Mouse (Mus musculus) kidney, adult 8-10 months (tissue): ENCODE measurements around the gene Trpm6.

Source experiments
- DNase-seq, 2 experiments: peaks; one replicate each; pipeline ENCODE4 v3.0.0; 2022

The Trpm6 gene

DNA sequence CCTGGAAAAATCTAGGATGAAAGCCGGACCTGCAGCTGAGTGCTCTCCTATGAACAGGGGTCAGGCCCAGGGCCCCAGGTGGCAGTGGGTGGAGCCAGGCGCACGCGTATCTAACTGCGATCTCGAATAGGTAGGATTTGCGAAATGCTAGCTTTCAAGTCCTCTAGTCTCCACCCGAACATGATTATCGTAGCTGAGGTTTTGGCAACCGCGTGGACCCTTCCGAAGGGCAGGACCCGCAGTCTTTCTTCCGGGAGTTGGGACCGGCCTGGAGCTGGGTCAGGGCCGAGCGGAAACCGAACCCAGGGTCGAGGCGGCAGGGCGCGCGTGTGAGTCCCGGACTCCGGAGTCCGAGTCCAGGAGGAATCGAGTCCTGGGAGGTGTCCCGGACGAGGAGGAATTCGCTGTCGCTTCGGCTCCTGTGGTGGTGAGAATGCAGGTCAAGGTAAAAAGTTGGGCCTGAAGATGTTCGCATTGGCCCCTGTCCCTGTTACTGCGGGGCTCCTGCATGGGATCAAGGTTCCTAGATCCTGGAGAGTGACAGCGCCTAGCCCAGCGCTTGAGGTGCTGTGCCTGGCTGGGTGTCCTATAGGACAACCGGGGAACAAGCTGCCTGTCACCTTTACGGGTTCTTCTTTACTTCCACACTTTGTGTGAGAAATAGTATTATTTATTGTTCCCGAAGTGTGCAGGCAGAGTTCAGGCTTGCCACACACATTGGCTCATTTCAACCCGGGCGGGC, at the start of gene Trpm6:
Gene Trpm6, plus strand, starts transcription at position 386 of the 742 bp plus-strand sequence.
- peak; percentile 18 to 31 for DNase-seq

DNA sequence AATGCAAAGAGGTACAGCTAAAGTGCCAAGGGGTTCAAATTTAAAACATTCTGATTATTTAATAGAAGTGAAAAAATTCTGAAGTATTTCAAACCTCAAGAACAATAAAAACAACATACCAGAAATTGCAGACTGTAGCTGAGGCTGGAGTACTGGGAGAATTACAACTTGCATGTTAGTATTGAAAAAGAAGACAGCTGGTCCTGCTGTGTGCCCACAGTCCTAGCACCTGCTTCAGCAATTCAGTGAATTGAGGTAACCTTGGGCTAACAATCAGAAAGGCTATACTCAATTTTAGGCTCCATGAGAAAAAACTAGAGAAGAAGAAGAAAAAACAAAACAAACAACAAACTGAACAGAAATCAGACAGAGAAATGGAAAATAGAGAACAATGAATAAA, 41.7 kb upstream of the Trpm6 start:
- no peak for DNase-seq

DNA sequence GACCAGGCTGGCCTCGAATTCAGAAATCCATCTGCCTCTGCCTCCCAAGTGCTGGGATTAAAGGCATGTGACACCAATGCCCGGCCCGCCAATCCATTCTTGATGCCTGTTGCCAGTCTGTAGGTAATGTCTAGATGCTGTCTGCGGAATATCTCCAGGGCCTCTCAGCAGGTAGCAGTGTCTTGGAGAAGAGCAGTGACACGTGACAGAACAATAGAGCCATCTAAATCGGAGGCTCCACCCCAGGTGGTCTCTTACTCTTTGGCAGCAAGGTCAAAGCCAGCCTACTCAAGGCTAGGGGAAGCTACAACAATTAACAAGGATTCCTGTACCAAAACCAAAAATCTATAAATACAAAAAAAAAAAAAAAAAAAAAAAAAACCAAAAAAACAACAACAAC, 38.9 kb upstream of the Trpm6 start:
- DNase-seq = no peak

GRCm38 (mm10) chr19:18711589-18711988, 38.2 kb upstream of the Trpm6 start:
- no peak for DNase-seq

- no peak for DNase-seq
These were observed 37.5 kb upstream of the Trpm6 start for GRCm38 (mm10) chr19:18712153-18712865.

- DNase-seq = peak; percentile 97 to 99
These were observed 36.9 kb upstream of the Trpm6 start, which contains the start of gene D030056L22Rik for GRCm38 (mm10) chr19:18712866-18713300. Gene D030056L22Rik (plus strand): TSS chr19:18713193.

DNA sequence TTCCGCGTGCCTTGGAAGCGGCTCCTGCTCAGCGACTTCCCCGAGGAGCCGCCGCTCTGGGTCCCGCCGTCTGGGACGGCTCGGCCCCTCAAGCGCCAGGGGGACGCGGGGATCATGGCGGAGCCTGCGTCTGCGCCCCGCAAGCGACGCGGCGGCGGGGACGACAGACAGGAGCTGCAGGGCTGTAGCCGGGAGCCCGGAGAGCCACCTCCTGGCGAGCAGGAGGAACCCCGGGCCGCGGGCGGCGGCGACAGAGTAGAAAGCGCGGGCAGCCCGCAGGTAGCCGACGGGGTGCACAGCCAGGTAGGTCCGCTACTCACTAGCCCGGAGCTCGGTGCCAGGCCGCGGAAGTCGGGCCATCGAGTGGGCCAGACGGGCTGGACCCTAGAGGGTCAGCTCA, 36.4 kb upstream of the Trpm6 start:
- DNase-seq = peak; percentile 45 to 46

DNA sequence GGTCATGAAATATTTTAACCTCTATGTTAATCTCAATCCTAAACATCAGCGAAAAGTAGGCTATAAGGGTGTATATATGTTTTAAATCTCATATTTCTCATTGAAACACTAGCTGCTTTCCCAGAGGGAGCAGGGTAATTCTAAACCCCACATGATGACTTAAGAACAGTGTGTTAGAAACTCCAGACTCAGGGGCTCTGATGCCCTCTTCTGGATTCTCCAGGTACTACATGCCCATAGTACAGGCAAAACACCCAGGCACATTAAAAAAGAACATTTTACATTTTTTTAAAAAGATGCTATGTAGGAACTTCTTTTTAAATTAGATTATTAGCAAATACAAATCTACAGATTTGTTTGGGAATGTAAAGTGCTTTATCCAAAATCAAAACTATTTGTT, 33.4 kb upstream of the Trpm6 start:
- peak; percentile 59 to 79 for DNase-seq

- peak in 1 of 2 experiments; percentile 57 for DNase-seq
These were observed 29.4 kb upstream of the Trpm6 start for GRCm38 (mm10) chr19:18720337-18720736.

GRCm38 (mm10) chr19:18725186-18725585, 24.6 kb upstream of the Trpm6 start:
- no peak for DNase-seq

DNA sequence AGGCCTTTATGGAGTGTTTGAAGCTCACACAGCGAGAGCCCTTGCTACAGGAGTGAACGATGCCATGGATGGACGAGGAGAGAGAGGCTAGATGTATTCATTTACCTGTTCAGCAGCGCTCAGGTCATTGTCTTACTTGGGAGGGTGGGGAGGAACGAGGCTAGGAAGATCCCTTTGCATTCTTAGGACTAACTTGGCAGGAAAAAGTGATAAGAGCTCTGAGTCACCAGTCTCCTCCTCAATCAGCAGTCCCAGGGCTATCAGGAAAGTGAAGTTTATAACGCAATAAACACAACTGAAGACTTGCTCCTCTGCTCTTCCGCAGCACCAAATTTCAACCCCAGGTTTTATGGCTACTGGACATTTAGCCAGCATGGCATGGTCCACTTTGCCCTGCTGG, 19.5 kb upstream of the Trpm6 start:
- no peak for DNase-seq

GRCm38 (mm10) chr19:18731077-18731476, 18.7 kb upstream of the Trpm6 start:
- DNase-seq = no peak

DNA sequence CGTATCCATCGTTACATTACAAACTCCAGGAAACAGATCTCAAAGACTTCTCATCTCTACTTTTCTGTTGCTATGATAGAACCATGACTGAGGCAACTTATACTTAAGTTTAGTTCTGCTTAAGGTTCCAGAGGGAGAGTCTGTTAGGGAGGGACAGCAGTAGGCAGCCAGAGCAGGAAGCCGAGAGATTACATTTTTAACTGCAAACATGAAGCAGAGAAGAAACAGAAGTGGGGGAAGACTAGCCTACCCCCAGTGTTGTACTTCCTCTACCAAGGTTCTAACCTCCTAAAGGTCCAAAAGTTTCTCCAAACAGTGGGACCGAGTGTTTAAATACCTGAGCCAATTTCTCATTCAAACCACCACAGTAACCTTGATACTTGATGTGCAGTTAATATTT, 13.9 kb upstream of the Trpm6 start:
- no peak for DNase-seq

DNA sequence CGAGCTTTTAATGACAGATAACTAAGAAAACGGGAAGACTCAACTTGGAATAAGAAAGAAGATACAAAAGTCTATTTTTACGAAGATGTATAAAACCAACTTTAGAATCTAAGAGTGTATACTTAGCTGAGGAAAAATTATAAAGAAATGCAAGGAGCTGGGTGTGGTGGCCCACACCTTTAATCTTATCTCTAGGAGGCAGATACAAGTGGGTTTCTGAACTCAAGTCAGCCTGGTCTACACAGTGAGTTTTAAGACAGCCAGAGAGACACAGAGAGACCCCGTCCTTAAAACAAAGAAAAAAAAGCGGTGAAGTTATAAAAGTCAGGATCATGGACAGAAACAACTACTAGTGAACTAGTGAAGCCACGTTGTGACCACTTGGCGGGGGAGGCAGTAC, 10.6 kb upstream of the Trpm6 start:
- DNase-seq = no peak

- no peak for DNase-seq
These were observed 5.8 kb upstream of the Trpm6 start for GRCm38 (mm10) chr19:18743946-18744345.

DNA sequence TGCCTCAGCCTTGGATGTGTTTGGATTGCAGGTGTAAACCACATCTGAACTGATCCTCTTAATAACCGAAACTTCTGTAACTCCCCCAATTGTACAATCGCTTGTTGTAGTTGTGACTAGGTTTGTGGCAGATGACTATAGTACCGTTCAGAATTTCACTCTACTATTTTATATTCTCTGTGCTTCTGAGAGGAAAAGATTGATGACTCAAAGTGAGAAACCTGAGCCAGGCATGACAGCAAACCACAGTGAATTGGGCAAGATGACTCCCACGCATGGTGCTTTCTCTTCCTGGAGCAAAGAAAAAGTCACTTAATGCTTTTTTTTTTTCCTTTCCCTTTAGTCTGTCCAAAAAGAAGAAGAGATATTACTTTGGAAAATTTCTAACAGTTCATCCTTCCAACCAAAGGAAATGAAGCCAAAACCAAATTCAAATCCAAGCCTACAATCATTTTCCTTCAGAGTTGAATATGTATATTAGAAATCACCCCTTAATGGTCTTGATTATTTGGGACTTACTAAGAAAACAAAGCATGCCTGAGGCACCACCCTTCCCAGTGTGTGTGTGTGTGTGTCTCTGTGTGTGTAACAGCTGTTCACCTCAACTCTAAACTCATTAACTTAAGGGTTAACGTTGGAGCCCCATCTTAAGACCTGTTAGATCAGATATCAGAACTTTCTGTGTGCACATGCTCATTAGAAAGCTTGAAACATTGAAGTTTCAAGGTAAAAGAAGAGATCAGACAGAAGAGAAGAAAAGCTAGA, 3.0 kb upstream of the Trpm6 start:
- DNase-seq = no peak

DNA sequence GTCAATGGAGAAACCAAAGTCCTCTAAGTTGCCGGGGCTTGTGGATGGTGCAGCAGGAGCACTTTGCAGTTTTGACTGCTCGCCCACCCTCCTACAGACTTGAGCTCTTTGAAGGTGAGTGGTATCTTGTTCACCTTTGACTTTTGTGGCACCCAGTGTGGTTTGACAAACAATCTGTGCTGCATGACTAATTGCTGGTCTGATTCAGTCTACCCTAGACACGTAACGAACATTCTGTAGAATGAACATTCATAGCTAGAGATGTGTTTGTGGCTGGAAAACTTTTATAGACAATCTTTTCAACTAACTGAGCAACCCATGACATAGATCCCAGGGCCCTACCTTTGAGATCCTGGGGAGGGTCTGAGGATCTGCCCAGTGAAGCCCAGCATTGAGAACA, 2.4 kb upstream of the Trpm6 start:
- no peak for DNase-seq

- no peak for DNase-seq
These were observed 7.4 kb downstream of the Trpm6 start for GRCm38 (mm10) chr19:18757191-18757590.

GRCm38 (mm10) chr19:18757706-18758105, 7.9 kb downstream of the Trpm6 start:
- no peak for DNase-seq

GRCm38 (mm10) chr19:18758269-18758668, 8.5 kb downstream of the Trpm6 start:
- no peak for DNase-seq

DNA sequence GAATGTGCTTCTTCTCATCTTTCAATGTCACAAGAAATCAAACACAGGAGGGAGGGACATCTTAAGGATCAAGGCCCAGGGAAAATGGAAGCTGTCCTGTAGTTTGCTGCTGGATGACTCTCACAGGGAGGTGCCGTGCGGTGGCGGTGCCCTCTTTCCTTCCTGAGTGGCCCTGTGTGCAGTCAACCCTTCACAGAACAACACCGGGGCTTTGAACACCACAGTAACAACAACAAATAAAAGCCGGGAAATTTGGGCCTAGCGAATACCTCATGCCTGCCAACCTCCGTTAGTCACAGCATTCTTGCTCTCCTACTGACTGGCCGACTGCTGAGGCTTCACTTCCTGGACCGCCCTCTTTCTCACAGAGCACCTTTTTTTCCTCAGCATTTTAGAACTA, 9.1 kb downstream of the Trpm6 start:
- peak in 1 of 2 experiments; percentile 8 for DNase-seq

GRCm38 (mm10) chr19:18766399-18766798, 16.6 kb downstream of the Trpm6 start:
- no peak for DNase-seq

GRCm38 (mm10) chr19:18771048-18771447, 21.3 kb downstream of the Trpm6 start:
- DNase-seq = no peak

DNA sequence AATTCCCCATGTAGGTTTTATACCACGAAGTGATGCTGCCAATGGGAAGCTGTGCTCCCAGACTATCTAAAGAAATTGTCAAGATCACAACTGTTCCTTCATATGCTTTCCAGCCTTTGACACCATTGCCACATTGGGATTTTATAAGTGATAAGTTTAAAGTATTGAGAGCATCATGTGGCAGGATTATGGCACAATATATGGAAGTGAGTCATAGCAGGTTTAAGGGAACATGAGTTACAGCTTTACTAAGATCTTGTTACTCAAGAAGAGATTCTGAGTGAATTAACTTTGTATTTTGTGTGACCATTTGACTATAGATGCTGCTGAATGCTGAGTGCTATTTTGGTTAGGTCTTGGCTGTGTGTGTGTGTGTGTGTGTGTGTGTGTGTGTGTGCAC, 21.8 kb downstream of the Trpm6 start:
- DNase-seq = no peak
